In the genomic region with DNA sequence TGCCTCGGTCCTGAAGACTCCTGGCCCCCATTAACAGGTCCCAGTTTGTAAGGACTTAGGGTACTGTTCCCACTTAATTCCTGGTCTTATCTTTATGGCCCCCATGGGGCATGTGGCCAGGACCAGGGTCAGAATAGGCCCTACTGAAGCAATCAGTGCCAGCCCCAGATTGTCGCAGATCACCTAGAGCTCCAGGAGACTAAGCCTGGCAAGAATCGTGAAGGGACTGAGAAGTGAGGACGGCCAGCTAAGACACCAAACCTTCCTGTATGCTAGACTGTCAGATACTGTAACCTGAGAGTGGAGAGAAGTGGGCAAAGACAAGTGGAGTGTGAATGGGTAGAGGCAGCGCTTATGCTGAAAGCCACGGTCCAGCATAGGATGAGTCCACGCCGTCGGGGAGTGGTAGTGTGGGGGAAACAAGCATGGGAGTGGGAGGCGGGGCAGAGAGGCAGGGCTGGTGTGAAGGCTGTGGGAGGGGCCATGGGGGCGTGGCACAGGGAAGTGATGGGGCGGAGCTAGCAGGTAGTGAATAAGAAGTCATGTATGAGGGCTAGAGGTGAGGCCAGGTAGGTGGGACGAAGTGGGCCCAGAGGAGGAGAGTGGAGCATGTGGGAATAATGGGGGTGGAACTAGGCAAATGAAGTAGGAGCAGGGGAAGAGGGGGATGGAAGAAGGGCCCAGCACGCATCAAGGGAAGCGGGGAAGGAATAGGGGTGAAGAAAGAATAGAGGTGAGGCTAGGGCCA, we compare ENCODE assay signal across 8 mouse cellular contexts. TPM values are rescaled to one million over a fixed set of nuclear protein-coding genes. Genes with fewer than 3 reads are reported as not detected.
A peak's percentile ranks its signal among the peaks of the same experiment; 100 is the strongest.
DNase-seq lines count a peak whose midpoint lies in the region; ATAC-seq and TF ChIP-seq lines count a peak whose summit lies in the region.

No protein-coding gene starts in this region.

- H3K4me1 ChIP-seq in lung, adult 2 months (ENCODE audit: control insufficient read depth, insufficient read depth, low read length), result peaks cover 6% of the 10 kb centered on the region; the same call in 1 of the 2 replicates
- peaks cover 7% of the 10 kb centered on the region; the same call in 1 of the 2 replicates for H3K4me1 ChIP-seq in forebrain, embryonic 11.5 days (replicated peaks; ENCODE audit: control insufficient read depth, insufficient read depth, low read length)
- H3K4me1 ChIP-seq in midbrain, embryonic 11.5 days (ENCODE audit: control insufficient read depth, insufficient read depth, low read length), result peaks cover 9% of the 10 kb centered on the region

- no peak overlapping the region for H3K4me3 ChIP-seq in lung, adult 2 months (replicated peaks; ENCODE audit: extremely low read depth, low read depth, low read length)
- no peak overlapping the region for H3K4me3 ChIP-seq in forebrain, embryonic 11.5 days (ENCODE audit: low read depth, low read length)
- H3K4me3 ChIP-seq in midbrain, embryonic 11.5 days (ENCODE audit: low read depth, low read length), result no peak overlapping the region

- no peak overlapping the region for H3K27ac ChIP-seq in forebrain, embryonic 11.5 days (ENCODE audit: low read depth, low read length)
- no peak overlapping the region for H3K27ac ChIP-seq in midbrain, embryonic 11.5 days (ENCODE audit: low read depth, low read length)

- ATAC-seq in forebrain, embryonic 11.5 days (replicated peaks; ENCODE audit: low FRiP score), result peak; percentile 2; the same call in 1 of the 2 replicates
- ATAC-seq in midbrain, embryonic 11.5 days (ENCODE audit: low FRiP score), result no peak; the same call in none of the 2 replicates
- ATAC-seq in inflammation-experienced regulatory T-cells, adult 6 months, result no peak

- H3K36me3 ChIP-seq in forebrain, embryonic 11.5 days (ENCODE audit: control insufficient read depth, insufficient read depth, low read length), result no peaks in the 10 kb centered on the region
- no peaks in the 10 kb centered on the region for H3K36me3 ChIP-seq in midbrain, embryonic 11.5 days (ENCODE audit: control insufficient read depth, insufficient read depth, low read length)

- no peak for TF ChIP-seq CTCF in lung, adult 2 months (IDR thresholded peaks at IDR 0.05; ENCODE audit: insufficient read depth, low read length)

- peak; percentile 58 to 65 for DNase-seq in lung, adult 18-20 months
- DNase-seq in lung, adult 2 months, result no peak
- no peak for DNase-seq in forebrain, embryonic 11.5 days (ENCODE audit: low spot score)
- DNase-seq in kidney, postnatal 4 days, result peak; percentile 67 to 74
- DNase-seq in midbrain, embryonic 11.5 days (ENCODE audit: low spot score, missing footprints), result peak; percentile 62
- no peak for DNase-seq in right cerebral cortex, adult 2 months (ENCODE audit: low spot score in 2 of 2)
- no peak for DNase-seq in adrenal gland, postnatal 10 days

- peaks cover 9% of the 10 kb centered on the region; the same call in 1 of the 2 replicates for H3K27me3 ChIP-seq in forebrain, embryonic 11.5 days (ENCODE audit: control insufficient read depth, insufficient read depth, low read length)
- H3K27me3 ChIP-seq in midbrain, embryonic 11.5 days (ENCODE audit: control insufficient read depth, insufficient read depth, low read length), result peaks cover 11% of the 10 kb centered on the region

- no peak overlapping the region for H3K9ac ChIP-seq in forebrain, embryonic 11.5 days (ENCODE audit: low read length)
- H3K9ac ChIP-seq in midbrain, embryonic 11.5 days (ENCODE audit: low read length), result no peak overlapping the region

- no peak for TF ChIP-seq POLR2A in lung, adult 2 months (IDR thresholded peaks at IDR 0.05; ENCODE audit: borderline replicate concordance, extremely low read depth, low read depth, low read length)

- 9% methylated on average over 15 of the region's 15 CpGs for WGBS in lung, adult 2 months
- 10% methylated on average over 15 of the region's 15 CpGs for WGBS in forebrain, embryonic 11.5 days
- 11% methylated on average over 15 of the region's 15 CpGs for whole genome bisulfite sequencing in midbrain, embryonic 11.5 days

- no peaks in the 10 kb centered on the region for H3K9me3 ChIP-seq in forebrain, embryonic 11.5 days (ENCODE audit: control insufficient read depth, low read length)
- H3K9me3 ChIP-seq in midbrain, embryonic 11.5 days (ENCODE audit: control insufficient read depth, low read length), result no peaks in the 10 kb centered on the region

- H3K4me2 ChIP-seq in forebrain, embryonic 11.5 days (ENCODE audit: low read depth, low read length, severe bottlenecking), result peak overlapping the region; percentile 95; the same call in 1 of the 2 replicates
- peak overlapping the region; percentile 85 for H3K4me2 ChIP-seq in midbrain, embryonic 11.5 days

RNA-seq across cellular contexts. Expression of gene Slc29a4, which starts 8.7 kb away (rescaled TPM):
- 1.6 and 2.7 TPM in 2 replicates for polyA plus RNA-seq in lung, adult 2 months (2012; rRNA removed)
- 31.3 and 35.6 TPM in 2 replicates for polyA plus RNA-seq in forebrain, embryonic 11.5 days (2014; fragmentation: Nextera tagmentation; extraction: Ambion mirVana)
- polyA plus RNA-seq in midbrain, embryonic 11.5 days (2014; fragmentation: Nextera tagmentation; extraction: Ambion mirVana), result 22.8 and 23.2 TPM in 2 replicates
- 1 to 10 TPM in 1 of 3 experiments, under 1 TPM in 1, not detected in 1; 0.20 to 1.9 TPM for polyA plus RNA-seq in inflammation-experienced regulatory T-cells, adult 6 months (2017; shearing (Covaris generic))
- total RNA-seq in adrenal gland, postnatal 10 days (2021), result 10 to 100 TPM; 17.2 to 24.0 TPM

Comparison
In these comparisons a context has a peak if more than half of its experiments do, and no peak if none do; other contexts are left out.
1. DNase-seq: peak in lung, adult 18-20 months (2 of 2), kidney, postnatal 4 days (2 of 2) and midbrain, embryonic 11.5 days (single experiment); none in lung, adult 2 months (single experiment), forebrain, embryonic 11.5 days (single experiment), right cerebral cortex, adult 2 months (0 of 2) and adrenal gland, postnatal 10 days (single experiment).